Mouse (Mus musculus): ENCODE data around the gene Egr4. TPM values are rescaled to one million over a fixed set of nuclear protein-coding genes. Genes with fewer than 3 reads are reported as not detected.

Gene Egr4
- polyA plus RNA-seq (2012; rRNA removed) = 0.04 TPM in 1 of 2 replicates, not detected in the other

GRCm38 (mm10) chr6:85513531-85513910 is at the start of gene Egr4:
Egr4 (minus strand) TSS chr6:85513589.
- DNase-seq (ENCODE audit: low read depth, low spot score) = no peak
- 2% methylated on average over 38 of the region's 38 CpGs for WGBS

GRCm38 (mm10) chr6:85562374-85562773 is 49.0 kb upstream of the Egr4 start:
- no peak for DNase-seq (ENCODE audit: low read depth, low spot score)

GRCm38 (mm10) chr6:85547642-85548041 is 34.3 kb upstream of the Egr4 start:
- 79% methylated on average over 5 of the region's 5 CpGs for WGBS
- no peak for DNase-seq (ENCODE audit: low read depth, low spot score)

More at GRCm38 (mm10) chr6:85562374-85562773, 49.0 kb upstream of the Egr4 start:
- 19% methylated on average over 1 of the region's 1 CpGs for WGBS

- 77% methylated on average over 13 of the region's 13 CpGs for WGBS
Measured at GRCm38 (mm10) chr6:85544251-85544881, 31.0 kb upstream of the Egr4 start.

GRCm38 (mm10) chr6:85543351-85544175 is 30.2 kb upstream of the Egr4 start:
- WGBS = 62% methylated on average over 10 of the region's 10 CpGs

More at GRCm38 (mm10) chr6:85544251-85544881, 31.0 kb upstream of the Egr4 start:
- DNase-seq (ENCODE audit: low read depth, low spot score) = no peak

GRCm38 (mm10) chr6:85522825-85523224 is 9.4 kb upstream of the Egr4 start:
- 63% methylated on average over 2 of the region's 2 CpGs for WGBS
- DNase-seq (ENCODE audit: low read depth, low spot score) = no peak

More at GRCm38 (mm10) chr6:85543351-85544175, 30.2 kb upstream of the Egr4 start:
- DNase-seq (ENCODE audit: low read depth, low spot score) = no peak

- DNase-seq (ENCODE audit: low read depth, low spot score) = no peak
- WGBS = 75% methylated on average over 5 of the region's 5 CpGs
Measured at GRCm38 (mm10) chr6:85522026-85522425, 8.6 kb upstream of the Egr4 start.

- WGBS = 56% methylated on average over 5 of the region's 5 CpGs
- no peak for DNase-seq (ENCODE audit: low read depth, low spot score)
Measured at GRCm38 (mm10) chr6:85518091-85518693, 4.8 kb upstream of the Egr4 start.

GRCm38 (mm10) chr6:85515941-85516340 is 2.6 kb upstream of the Egr4 start:
- no peak for DNase-seq (ENCODE audit: low read depth, low spot score)
- WGBS = 74% methylated on average over 4 of the region's 4 CpGs

- no peak for DNase-seq (ENCODE audit: low read depth, low spot score)
- 2% methylated on average over 90 of the region's 90 CpGs for whole genome bisulfite sequencing
Measured at GRCm38 (mm10) chr6:85512577-85513530, 535 bp downstream of the Egr4 start.

GRCm38 (mm10) chr6:85512056-85512440 is 1.3 kb downstream of the Egr4 start:
- no peak for DNase-seq (ENCODE audit: low read depth, low spot score)
- WGBS = 3% methylated on average over 36 of the region's 36 CpGs

- 1% methylated on average over 88 of the region's 88 CpGs for WGBS
Measured at GRCm38 (mm10) chr6:85511286-85512055, 1.9 kb downstream of the Egr4 start.

GRCm38 (mm10) chr6:85510476-85510875 is 2.9 kb downstream of the Egr4 start:
- WGBS = 4% methylated on average over 6 of the region's 6 CpGs
- DNase-seq (ENCODE audit: low read depth, low spot score) = no peak

More at GRCm38 (mm10) chr6:85511286-85512055, 1.9 kb downstream of the Egr4 start:
- no peak for DNase-seq (ENCODE audit: low read depth, low spot score)

- no peak for DNase-seq (ENCODE audit: low read depth, low spot score)
- 37% methylated on average over 5 of the region's 5 CpGs for WGBS
Measured at GRCm38 (mm10) chr6:85508602-85509001, 4.8 kb downstream of the Egr4 start.

- DNase-seq (ENCODE audit: low read depth, low spot score) = no peak
- 83% methylated on average over 2 of the region's 2 CpGs for WGBS
Measured at GRCm38 (mm10) chr6:85504908-85505307, 8.5 kb downstream of the Egr4 start.

- DNase-seq (ENCODE audit: low read depth, low spot score) = no peak
- under 1% methylated on average over 19 of the region's 22 CpGs for WGBS
Measured at GRCm38 (mm10) chr6:85502911-85503250, 10.5 kb downstream of the Egr4 start, which contains the start of gene Fbxo41. Fbxo41 (minus strand) TSS chr6:85502994.

GRCm38 (mm10) chr6:85502103-85502910 is 11.1 kb downstream of the Egr4 start:
- WGBS = 3% methylated on average over 37 of the region's 37 CpGs
- no peak for DNase-seq (ENCODE audit: low read depth, low spot score)

- no peak for DNase-seq (ENCODE audit: low read depth, low spot score)
- 20% methylated on average over 6 of the region's 6 CpGs for WGBS
Measured at GRCm38 (mm10) chr6:85501571-85502102, 11.8 kb downstream of the Egr4 start.
